Mouse (Mus musculus) urinary bladder, adult 2 months (tissue): Measurements from ENCODE around the gene Icos. TPM values are rescaled to one million over a fixed set of nuclear protein-coding genes. Genes with fewer than 3 reads are reported as not detected.

ENCODE experiments used
- DNase-seq: peaks from one replicate; pipeline ENCODE4 v3.0.0; 2022; ENCODE audit warnings: low spot score
- polyA plus RNA-seq: library from polyadenylated mRNA; depleted of rRNA; stranded (reverse); fragments of >200 nt; gene quantifications from 2 replicates; pipeline ENCODE4 v1.2.3, GENCODE M21; 2012

Icos gene
- polyA plus RNA-seq, 1 experiment, result 0.87 TPM

- DNase-seq, result no peak
Measured at GRCm38 (mm10) chr1:60962095-60962494, 15.6 kb upstream of the Icos start.

GRCm38 (mm10) chr1:60967521-60967920 is 10.2 kb upstream of the Icos start:
- peak; percentile 26 for DNase-seq

- DNase-seq, result no peak
Measured at GRCm38 (mm10) chr1:60970846-60971245, 6.9 kb upstream of the Icos start.

GRCm38 (mm10) chr1:60974221-60974620 is 3.5 kb upstream of the Icos start:
- no peak for DNase-seq

GRCm38 (mm10) chr1:60975646-60976294 is 2.0 kb upstream of the Icos start:
- DNase-seq, result no peak

- DNase-seq, result no peak
Measured at GRCm38 (mm10) chr1:60979126-60979842, 1.6 kb downstream of the Icos start.

- DNase-seq, result no peak
Measured at GRCm38 (mm10) chr1:60979843-60980235, 2.1 kb downstream of the Icos start.

- no peak for DNase-seq
Measured at GRCm38 (mm10) chr1:60985075-60985474, 7.3 kb downstream of the Icos start.

GRCm38 (mm10) chr1:60986141-60986540 is 8.4 kb downstream of the Icos start:
- DNase-seq, result no peak

- DNase-seq, result no peak
Measured at GRCm38 (mm10) chr1:60989086-60989485, 11.4 kb downstream of the Icos start.

- no peak for DNase-seq
Measured at GRCm38 (mm10) chr1:60990305-60990704, 12.6 kb downstream of the Icos start.

- DNase-seq, result no peak
Measured at GRCm38 (mm10) chr1:60998008-60998557, 20.4 kb downstream of the Icos start.

- no peak for DNase-seq
Measured at GRCm38 (mm10) chr1:60998689-60999088, 21.0 kb downstream of the Icos start.

GRCm38 (mm10) chr1:61001786-61002354 is 24.1 kb downstream of the Icos start:
- DNase-seq, result no peak

GRCm38 (mm10) chr1:61006229-61006628 is 28.5 kb downstream of the Icos start:
- DNase-seq, result no peak

- no peak for DNase-seq
Measured at GRCm38 (mm10) chr1:61007516-61007915, 29.8 kb downstream of the Icos start.

- DNase-seq, result no peak
Measured at GRCm38 (mm10) chr1:61016578-61017118, 38.9 kb downstream of the Icos start.

- DNase-seq, result no peak
Measured at GRCm38 (mm10) chr1:61026712-61027111, 49.0 kb downstream of the Icos start.

- no peak for DNase-seq
Measured at GRCm38 (mm10) chr1:61027519-61027918, 49.8 kb downstream of the Icos start.

GRCm38 (mm10) chr1:61029919-61030318 is 52.2 kb downstream of the Icos start:
- no peak for DNase-seq

- no peak for DNase-seq
Measured at GRCm38 (mm10) chr1:61030532-61030931, 52.8 kb downstream of the Icos start.

GRCm38 (mm10) chr1:61035270-61035669 is 57.5 kb downstream of the Icos start:
- no peak for DNase-seq

- no peak for DNase-seq
Measured at GRCm38 (mm10) chr1:61038223-61038622, 60.5 kb downstream of the Icos start.
